7 mouse cellular contexts compared by ENCODE assay signal in the genomic region with DNA sequence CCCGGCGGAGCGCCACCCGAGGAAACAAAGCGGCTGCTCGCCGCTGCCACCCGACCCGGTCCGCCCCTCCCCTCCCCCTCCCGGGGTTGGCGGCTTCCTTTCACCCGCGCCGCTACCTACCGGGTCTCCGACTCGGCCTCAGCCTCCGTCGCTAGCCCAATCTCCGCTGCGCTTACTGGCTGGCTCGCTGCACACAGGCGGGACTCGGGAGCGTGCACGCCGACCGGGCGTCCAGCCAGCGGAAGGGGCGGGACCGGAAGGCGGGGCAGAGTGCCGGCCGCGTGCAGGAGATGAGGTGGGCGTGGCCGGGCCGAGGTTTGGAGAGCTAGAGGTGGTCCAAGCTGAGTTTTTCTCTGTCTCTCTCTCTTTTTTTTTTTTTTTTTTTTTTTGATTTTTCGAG. TPM values are rescaled to one million over a fixed set of nuclear protein-coding genes. Genes with fewer than 3 reads are reported as not detected.
DNase-seq lines count a peak whose midpoint lies in the region; ATAC-seq and TF ChIP-seq lines count a peak whose summit lies in the region.

No protein-coding gene starts in this region.

- DNase-seq in adrenal gland, adult 2 months = peak; percentile 99
- DNase-seq in embryo, embryonic 11.5 days (ENCODE audit: low read depth, low spot score) = peak; percentile 91
- peak; percentile 99 for DNase-seq in gastrocnemius, postnatal 4 days (ENCODE audit: low spot score in 2 of 2)
- DNase-seq in left cerebral cortex, postnatal 4 days = peak; percentile 99

- TF ChIP-seq POLR2A in small intestine, adult 2 months (IDR thresholded peaks at IDR 0.05; ENCODE audit: low read depth, low read length) = peak; percentile 48

- no peaks in the 10 kb centered on the region for H3K27me3 ChIP-seq in intestine, postnatal 0 days (replicated peaks; ENCODE audit: control insufficient read depth, insufficient read depth, low read length)
- no peaks in the 10 kb centered on the region for H3K27me3 ChIP-seq in midbrain, embryonic 12.5 days
- no peaks in the 10 kb centered on the region for H3K27me3 ChIP-seq in small intestine, adult 2 months (ENCODE audit: control insufficient read depth, insufficient read depth, low read length)

- H3K27ac ChIP-seq in intestine, postnatal 0 days (ENCODE audit: low read depth, low read length) = peak overlapping the region; percentile 74
- peak overlapping the region; percentile 92 for H3K27ac ChIP-seq in midbrain, embryonic 12.5 days (replicated peaks)
- peak overlapping the region; percentile 35 for H3K27ac ChIP-seq in small intestine, adult 2 months (ENCODE audit: insufficient read depth, low read depth, low read length)

- peak overlapping the region; percentile 86 for H3K4me3 ChIP-seq in intestine, postnatal 0 days (ENCODE audit: low read depth, low read length)
- peak overlapping the region; percentile 71 for H3K4me3 ChIP-seq in midbrain, embryonic 12.5 days
- H3K4me3 ChIP-seq in small intestine, adult 2 months (ENCODE audit: low read depth, low read length) = peak overlapping the region; percentile 92

- TF ChIP-seq CTCF in intestine, postnatal 0 days (IDR thresholded peaks at IDR 0.05; ENCODE audit: low read depth) = no peak
- TF ChIP-seq CTCF in small intestine, adult 2 months (IDR thresholded peaks at IDR 0.05; ENCODE audit: extremely low read depth, insufficient read length, insufficient replicate concordance, low read depth, low read length) = no peak

- peak overlapping the region; percentile 72 for H3K9ac ChIP-seq in intestine, postnatal 0 days (ENCODE audit: low read depth, low read length)
- H3K9ac ChIP-seq in midbrain, embryonic 12.5 days (replicated peaks) = peak overlapping the region; percentile 75

- no peaks in the 10 kb centered on the region for H3K36me3 ChIP-seq in intestine, postnatal 0 days (ENCODE audit: control insufficient read depth, insufficient read depth)
- peaks cover 13% of the 10 kb centered on the region; the same call in 1 of the 2 replicates for H3K36me3 ChIP-seq in midbrain, embryonic 12.5 days
- no peaks in the 10 kb centered on the region for H3K36me3 ChIP-seq in small intestine, adult 2 months (ENCODE audit: control insufficient read depth, insufficient read depth, low read length)

- H3K9me3 ChIP-seq in intestine, postnatal 0 days (ENCODE audit: control insufficient read depth) = no peaks in the 10 kb centered on the region
- no peaks in the 10 kb centered on the region for H3K9me3 ChIP-seq in midbrain, embryonic 12.5 days

- intact Hi-C loops in left cerebral cortex, postnatal 4 days (cut with DNase I) = no loop called here

- under 1% methylated on average over 40 of the region's 41 CpGs for WGBS in intestine, postnatal 0 days
- 0% methylated on average over 36 of the region's 41 CpGs for WGBS in midbrain, embryonic 12.5 days
- WGBS in small intestine, adult 2 months = under 1% methylated on average over 41 of the region's 41 CpGs

- H3K4me1 ChIP-seq in intestine, postnatal 0 days (replicated peaks; ENCODE audit: control insufficient read depth, insufficient read depth, low read length) = no peaks in the 10 kb centered on the region
- peaks cover 13% of the 10 kb centered on the region for H3K4me1 ChIP-seq in midbrain, embryonic 12.5 days
- no peaks in the 10 kb centered on the region for H3K4me1 ChIP-seq in small intestine, adult 2 months (ENCODE audit: control insufficient read depth, insufficient read depth, insufficient read length, low read length)

- peak; percentile 98 for ATAC-seq in intestine, postnatal 0 days
- ATAC-seq in midbrain, embryonic 12.5 days (ENCODE audit: low FRiP score, low read depth) = peak; percentile 97

- H3K4me2 ChIP-seq in intestine, postnatal 0 days (replicated peaks; ENCODE audit: low read depth) = peak overlapping the region; percentile 72
- H3K4me2 ChIP-seq in midbrain, embryonic 12.5 days (replicated peaks) = peak overlapping the region; percentile 59

RNA-seq across cellular contexts. Expression of gene Nmt1, which starts 11.1 kb away (rescaled TPM):
- 100 to 1,000 TPM; 106 to 112 TPM for total RNA-seq in adrenal gland, adult 2 months (2021)
- polyA plus RNA-seq in adrenal gland, adult 2 months (2012; rRNA removed) = 20.8 and 25.6 TPM in 2 replicates
- 10 to 100 TPM; 55.9 to 59.3 TPM for total RNA-seq in gastrocnemius, postnatal 4 days (2021)
- polyA plus RNA-seq in intestine, postnatal 0 days (2015; fragmentation: Nextera tagmentation; extraction: Ambion mirVana) = 58.4 and 63.1 TPM in 2 replicates
- total RNA-seq in left cerebral cortex, postnatal 4 days (2021) = 10 to 100 TPM; 60.3 to 67.8 TPM
- polyA plus RNA-seq in midbrain, embryonic 12.5 days (2016; fragmentation: Nextera tagmentation; extraction: Ambion mirVana) = 41.3 and 44.8 TPM in 2 replicates
- 16.8 and 34.1 TPM in 2 replicates for polyA plus RNA-seq in small intestine, adult 2 months (2012; rRNA removed)

RNA-seq across cellular contexts. Expression of gene Dcakd, which starts 11.2 kb away (rescaled TPM):
- total RNA-seq in adrenal gland, adult 2 months (2021) = 10 to 100 TPM; 62.8 to 79.5 TPM
- polyA plus RNA-seq in adrenal gland, adult 2 months (2012; rRNA removed) = 136 and 185 TPM in 2 replicates
- 10 to 100 TPM; 69.0 to 73.1 TPM for total RNA-seq in gastrocnemius, postnatal 4 days (2021)
- 40.4 and 45.9 TPM in 2 replicates for polyA plus RNA-seq in intestine, postnatal 0 days (2015; fragmentation: Nextera tagmentation; extraction: Ambion mirVana)
- total RNA-seq in left cerebral cortex, postnatal 4 days (2021) = 100 to 1,000 TPM; 116 to 128 TPM
- 163 and 174 TPM in 2 replicates for polyA plus RNA-seq in midbrain, embryonic 12.5 days (2016; fragmentation: Nextera tagmentation; extraction: Ambion mirVana)
- 29.3 and 57.7 TPM in 2 replicates for polyA plus RNA-seq in small intestine, adult 2 months (2012; rRNA removed)

Comparison
In these comparisons a context has a peak if more than half of its experiments do, and no peak if none do; other contexts are left out.
1. Peak in every context shown above with its lines: DNase-seq, ATAC-seq, H3K4me3 ChIP-seq and H3K27ac ChIP-seq.
2. H3K27ac ChIP-seq: peak in every context shown above with its lines; median percentile 92 in midbrain, embryonic 12.5 days; 74 in intestine, postnatal 0 days; 35 in small intestine, adult 2 months.